Mouse (Mus musculus) thymus, postnatal 36 days (tissue): ENCODE measurements around the gene Slc35f1.

Experiments
- DNase-seq, 2 experiments: peaks; one replicate each; pipeline ENCODE4 v3.0.0; 2022; ENCODE audit warnings: mixed read lengths in 2 of 2

Gene Slc35f1

GRCm38 (mm10) chr10:52940111-52940830 lies 249.9 kb downstream of the Slc35f1 start:
- DNase-seq, result no peak

DNA sequence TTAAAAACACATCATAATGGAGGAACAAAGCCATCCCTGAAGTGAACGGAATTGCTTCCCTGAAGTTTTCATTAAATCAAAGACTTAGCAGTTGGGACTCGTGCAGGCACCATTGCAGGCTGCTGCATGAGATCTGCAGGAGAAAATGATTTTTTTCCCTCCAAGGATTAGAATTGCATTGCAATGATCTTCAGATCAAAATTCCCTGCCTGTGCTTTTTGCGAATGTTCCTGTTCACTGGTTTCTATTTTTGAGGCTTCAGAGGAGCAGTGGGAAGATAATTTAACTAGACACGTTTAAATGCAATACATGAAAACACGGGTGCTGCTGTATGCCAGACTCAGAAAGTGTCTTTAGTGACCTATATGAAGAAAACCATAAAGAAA lies 250.5 kb downstream of the Slc35f1 start:
- DNase-seq, result no peak

DNA sequence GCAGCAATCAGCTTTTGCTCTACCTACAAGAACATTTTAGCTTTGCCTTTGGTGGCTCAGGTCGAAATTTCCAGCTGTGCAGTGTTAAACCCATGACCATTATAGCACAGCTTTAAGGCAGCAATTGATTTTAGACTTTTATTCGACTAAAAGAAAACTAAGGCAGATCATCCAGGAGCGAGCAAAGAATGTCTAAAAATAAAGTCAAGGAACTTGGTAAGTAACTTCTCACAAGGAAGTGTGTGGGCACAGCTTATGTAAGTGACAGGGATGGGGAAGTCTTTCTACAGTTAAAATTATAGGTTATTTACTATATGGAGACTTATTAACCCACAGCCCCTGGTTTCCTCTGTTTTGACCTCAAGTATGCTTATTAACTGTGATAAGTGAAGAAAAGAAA lies 262.2 kb downstream of the Slc35f1 start:
- DNase-seq, result no peak

GRCm38 (mm10) chr10:52956728-52957127 lies 266.4 kb downstream of the Slc35f1 start:
- DNase-seq, result no peak

- no peak for DNase-seq
Measured at GRCm38 (mm10) chr10:52979251-52979650, 288.9 kb downstream of the Slc35f1 start.

DNA sequence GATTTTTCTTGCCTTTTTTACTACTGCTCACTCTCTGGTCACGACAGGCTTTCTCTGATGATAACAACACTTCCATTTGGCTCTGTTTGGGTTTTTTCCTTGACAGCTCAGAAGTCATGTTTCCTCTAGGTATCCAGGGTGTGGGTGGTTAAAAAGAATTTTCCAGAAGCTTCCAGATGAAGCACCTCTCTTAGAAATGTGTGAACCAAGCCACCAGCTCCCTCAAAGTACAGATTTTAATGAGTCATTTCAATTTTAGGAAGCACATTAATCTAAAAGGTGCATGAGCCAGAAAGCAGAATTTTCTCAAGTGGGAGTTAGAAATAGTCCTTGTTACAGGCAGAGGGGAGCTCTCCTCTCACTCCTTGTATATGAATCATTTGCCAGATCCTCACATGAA lies 292.5 kb downstream of the Slc35f1 start:
- no peak for DNase-seq

- DNase-seq, result no peak
Measured at GRCm38 (mm10) chr10:52992246-52992645, 301.9 kb downstream of the Slc35f1 start.

- DNase-seq, result no peak
Measured at GRCm38 (mm10) chr10:52996886-52997285, 306.6 kb downstream of the Slc35f1 start.

DNA sequence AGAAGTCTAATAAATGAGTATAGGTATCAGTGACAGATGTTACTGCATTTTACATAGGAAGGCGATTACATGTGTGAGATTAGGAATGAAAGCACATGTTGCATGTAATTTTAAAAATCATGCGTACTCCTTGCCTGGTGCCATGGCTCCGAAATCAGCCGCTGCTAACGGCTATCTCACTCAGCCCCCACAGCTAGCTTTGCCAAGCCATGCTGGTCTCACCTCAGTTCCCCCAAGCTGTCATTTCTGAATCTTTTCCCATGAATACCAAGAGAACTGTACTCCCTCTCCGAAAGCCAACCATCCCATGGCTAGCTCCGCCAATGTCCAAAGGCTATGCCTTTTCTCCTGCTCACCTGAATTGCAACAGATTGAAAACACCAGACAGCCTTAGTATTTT lies 310.8 kb downstream of the Slc35f1 start:
- no peak for DNase-seq

DNA sequence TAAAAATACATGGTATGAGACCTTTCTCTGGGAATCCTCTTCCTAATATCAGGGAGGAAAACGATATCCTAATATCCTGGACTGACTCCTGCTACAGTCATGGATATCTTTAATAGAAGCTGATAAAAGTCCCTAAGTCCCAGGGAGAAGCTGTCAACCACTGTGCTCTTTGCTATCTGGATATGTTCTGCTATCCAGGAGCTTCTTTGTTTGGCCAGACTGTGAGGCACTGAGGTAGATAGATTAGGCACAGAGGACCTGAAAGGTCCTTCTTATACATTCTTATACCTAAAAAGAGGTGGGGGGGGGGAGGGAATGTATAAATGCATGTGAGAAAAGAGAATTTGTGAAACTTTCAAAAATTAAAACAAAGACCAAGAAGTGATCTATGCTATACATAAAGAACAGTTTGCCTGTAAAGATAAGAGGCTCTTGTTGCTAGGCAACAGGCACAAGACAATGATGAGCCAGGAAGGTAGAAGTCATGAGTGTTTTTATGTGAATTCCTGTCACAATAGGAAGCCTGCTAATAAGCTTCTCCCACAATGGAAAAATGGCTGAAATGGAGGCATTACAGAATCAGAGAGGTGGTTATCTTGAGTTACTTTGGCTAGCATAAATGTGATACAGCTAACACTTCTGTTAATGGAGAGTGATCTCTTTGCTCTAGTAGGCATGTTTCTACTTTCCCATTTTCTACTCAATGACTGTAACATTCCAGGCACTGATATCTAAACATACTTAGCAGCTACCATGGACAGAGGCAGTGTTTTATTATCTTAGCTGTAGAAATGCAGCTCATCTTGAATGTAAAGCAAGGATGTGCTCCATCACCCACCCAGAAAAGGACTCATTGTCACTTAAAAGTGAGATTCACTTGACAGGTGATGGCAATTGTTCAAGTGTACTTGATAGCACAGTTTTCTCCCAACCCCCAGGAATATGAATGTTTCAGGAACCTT lies 316.2 kb downstream of the Slc35f1 start:
- no peak for DNase-seq

DNA sequence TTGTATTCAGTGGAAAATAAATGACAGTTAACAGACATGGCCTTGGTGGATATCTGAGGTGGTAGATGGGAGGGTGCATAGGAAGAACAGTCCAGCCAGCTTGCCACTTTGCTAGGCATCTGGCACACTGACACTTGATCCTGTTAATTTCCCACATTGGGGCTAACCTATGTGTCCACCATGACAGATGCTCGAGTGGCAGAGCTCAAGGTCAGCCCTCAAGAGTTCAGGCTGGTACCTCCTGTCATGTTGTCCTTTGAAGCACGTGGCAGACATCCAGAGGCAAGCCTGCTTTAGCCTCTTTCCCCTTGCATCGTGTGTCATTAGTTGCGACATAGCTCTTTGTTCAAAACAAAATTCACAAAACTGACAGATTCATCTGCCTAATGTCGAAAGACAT lies 323.5 kb downstream of the Slc35f1 start:
- DNase-seq, result no peak

DNA sequence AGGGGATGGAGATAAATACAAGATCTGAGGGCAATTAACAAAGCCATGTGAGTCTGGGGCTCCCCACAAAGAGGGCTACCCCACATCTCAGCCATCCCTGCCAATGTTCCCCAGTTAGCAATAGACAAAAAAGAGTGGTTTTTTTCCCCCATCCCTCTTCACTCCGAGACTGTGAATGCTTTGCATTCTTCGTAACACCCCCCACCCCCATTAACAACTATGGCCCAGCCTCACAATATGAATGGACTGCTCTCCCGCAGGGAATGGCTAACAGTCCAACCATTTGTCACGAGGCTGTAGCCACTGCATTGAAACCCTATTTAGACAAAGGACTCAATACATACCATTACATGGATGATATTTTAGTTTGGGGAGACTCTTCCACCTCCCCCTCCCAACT lies 338.1 kb downstream of the Slc35f1 start:
- DNase-seq, result no peak

DNA sequence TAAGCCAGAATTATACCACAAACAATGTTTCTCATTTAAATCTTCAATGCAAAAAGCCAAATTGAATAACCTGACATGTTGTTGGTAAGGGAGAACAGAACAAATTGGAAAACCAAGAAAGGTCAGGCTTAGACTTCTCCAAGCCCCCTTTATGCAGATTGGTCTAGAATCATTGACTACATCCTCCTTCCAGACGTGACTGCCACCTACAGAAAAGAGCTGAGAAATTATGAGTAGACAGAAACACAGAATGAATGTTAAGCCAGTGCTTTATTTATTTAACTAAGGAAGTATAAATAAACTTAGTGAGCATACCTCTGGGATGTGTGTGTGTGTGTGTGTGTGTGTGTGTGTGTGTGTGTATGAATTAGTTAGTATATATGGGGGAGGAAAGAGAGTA lies 344.9 kb downstream of the Slc35f1 start:
- no peak for DNase-seq

GRCm38 (mm10) chr10:53045931-53046330 lies 355.6 kb downstream of the Slc35f1 start:
- no peak for DNase-seq

DNA sequence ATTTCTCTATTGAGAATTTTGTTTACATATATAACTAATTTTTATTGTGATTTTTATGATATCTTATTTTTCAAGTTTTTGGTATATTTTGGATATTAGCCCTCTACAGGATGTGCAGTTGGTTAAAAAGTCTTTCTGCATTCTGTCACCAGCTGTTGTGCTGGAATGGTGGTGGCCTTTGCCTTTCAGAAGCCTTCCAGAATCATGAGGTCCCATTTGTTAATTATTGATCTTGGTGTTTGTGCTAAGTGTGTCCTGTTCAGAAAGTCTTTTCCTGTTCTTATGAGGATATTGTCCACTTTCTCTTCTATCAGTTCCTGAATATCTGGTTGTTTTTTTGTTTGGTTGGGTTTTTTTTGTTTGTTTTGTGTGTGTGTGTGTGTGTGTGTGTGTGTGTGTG lies 362.2 kb downstream of the Slc35f1 start:
- no peak for DNase-seq

- DNase-seq, result no peak
Measured at GRCm38 (mm10) chr10:53060745-53061144, 370.4 kb downstream of the Slc35f1 start.

DNA sequence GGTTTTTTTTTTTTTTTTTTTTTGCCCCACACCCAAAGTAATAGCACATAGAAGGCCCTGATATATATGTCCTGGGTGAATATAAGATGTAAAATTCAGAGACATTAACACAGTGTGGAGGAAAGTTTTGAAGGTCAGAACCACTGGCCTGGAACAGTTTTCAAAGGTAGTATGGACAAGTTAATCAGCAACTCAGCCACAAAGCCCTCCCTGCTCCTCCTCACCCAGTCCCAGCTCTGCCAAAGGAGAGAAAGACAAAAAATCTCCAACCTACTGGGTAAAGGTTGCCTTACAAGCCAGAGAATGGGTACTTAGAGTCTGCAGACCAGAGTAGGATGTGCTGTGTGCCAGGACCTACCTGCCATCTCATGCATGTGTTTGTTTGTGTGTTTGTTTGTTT lies 372.4 kb downstream of the Slc35f1 start:
- no peak for DNase-seq

DNA sequence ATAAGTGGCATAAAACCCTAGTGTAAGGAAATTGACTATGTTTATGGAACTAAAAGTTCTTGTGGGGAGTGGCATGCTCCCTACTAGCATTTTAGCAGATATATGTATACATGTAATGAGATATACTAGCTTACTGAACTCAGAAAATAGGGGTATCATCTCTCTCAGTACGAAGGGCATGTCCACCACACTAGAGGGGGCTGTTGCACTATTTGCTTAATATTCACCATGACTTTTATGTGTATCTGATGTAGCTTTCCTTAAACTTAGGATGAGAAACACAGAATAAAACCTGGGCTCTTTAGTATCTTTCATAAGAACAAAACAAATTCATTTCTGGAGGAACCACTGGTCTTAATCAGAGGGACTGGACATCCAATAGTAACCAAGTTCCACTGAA lies 397.5 kb downstream of the Slc35f1 start:
- DNase-seq, result no peak

DNA sequence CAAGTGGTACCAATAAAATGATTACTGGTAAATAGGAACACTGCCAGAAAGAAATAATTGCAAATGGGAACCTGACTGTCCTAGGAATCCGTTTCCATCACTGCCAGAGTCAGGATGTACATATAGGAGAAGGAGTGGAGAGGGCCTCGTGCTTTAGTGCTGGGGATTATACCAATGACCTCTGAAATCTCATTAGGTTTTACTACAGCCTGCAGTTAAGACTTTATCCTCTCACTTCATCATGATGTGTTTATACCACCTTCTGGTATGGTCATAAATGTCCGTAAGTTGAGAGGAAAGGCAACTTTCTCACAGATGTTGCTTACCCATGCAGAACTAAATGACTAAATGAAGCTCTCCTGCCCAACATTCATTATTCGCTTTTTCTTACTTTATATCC lies 401.2 kb downstream of the Slc35f1 start:
- DNase-seq, result no peak

GRCm38 (mm10) chr10:53096446-53096845 lies 406.1 kb downstream of the Slc35f1 start:
- no peak for DNase-seq

DNA sequence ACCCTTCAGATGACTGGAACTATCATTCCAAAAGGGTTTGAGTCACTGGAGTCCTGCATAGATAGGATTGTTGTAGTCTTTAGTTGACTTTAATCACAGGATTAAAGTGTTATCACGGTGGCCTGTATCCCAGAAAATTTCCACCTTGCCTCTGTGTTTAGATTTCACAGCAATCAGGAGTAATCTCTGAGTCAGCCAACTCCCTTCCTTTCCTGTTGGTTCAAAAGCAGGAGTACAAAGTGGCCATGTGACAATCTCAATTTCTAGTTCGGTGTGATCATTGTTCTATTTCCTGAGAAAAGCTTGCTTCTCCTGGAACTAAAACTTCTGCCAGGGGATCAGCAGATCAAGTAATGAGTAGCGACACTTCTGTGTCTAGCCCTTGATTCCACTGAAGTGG lies 410.5 kb downstream of the Slc35f1 start:
- DNase-seq, result no peak

- no peak for DNase-seq
Measured at GRCm38 (mm10) chr10:53101412-53101811, 411.1 kb downstream of the Slc35f1 start.

GRCm38 (mm10) chr10:53102423-53102822 lies 412.1 kb downstream of the Slc35f1 start:
- no peak for DNase-seq

DNA sequence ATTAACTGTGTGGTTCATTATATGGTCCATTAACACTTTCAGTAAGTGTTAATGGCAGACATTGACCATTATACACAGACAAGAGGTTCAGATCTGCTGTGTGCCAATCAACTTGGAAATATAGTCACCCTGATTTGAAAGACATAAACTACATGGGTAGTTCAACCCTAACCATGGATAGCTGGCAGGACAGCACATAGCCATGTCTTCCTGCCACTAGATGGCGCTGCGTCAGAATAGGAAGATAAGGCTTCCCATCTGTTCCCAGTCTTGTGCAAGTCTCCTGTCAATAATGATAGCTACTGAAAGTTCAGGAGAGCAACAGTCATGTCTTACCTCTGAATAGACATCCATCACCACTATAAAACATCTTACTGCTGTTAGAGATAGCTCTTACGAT lies 424.7 kb downstream of the Slc35f1 start:
- DNase-seq, result peak; percentile 7 to 13
